Mouse (Mus musculus) ES-E14 (cell line): ENCODE measurements at regions not wholly inside any gene's neighbourhood (a gene's known extent, or its start where the extent isn't known, plus 50 kb on each side); places are given as distances from the start of the nearest gene placed in this dataset.

Experiments
- CHD2 ChIP-seq: IDR thresholded peaks from 2 replicates; pipeline ENCODE4 v1.6.1; 2014; ENCODE audit warnings: mild to moderate bottlenecking, low read depth, low read length, inconsistent platforms
- ZC3H11A ChIP-seq: IDR thresholded peaks from 2 replicates; pipeline ENCODE4 v1.6.1; 2012; ENCODE audit warnings: low read depth, mild to moderate bottlenecking, inconsistent platforms, low read length, borderline replicate concordance
- ZNF384 ChIP-seq: IDR thresholded peaks from 2 replicates; pipeline ENCODE4 v1.6.1; 2012; ENCODE audit warnings: low read depth, low read length, inconsistent platforms

GRCm38 (mm10) chr3:114319444-114319843, 289.1 kb downstream of the Col11a1 start:
- TF ChIP-seq ZC3H11A (no peak), ZNF384 (no peak), CHD2 (no peak)
